Mouse (Mus musculus) olfactory bulb, adult 2 months (tissue): ENCODE results near the gene Gm45208.

Source experiments
- CTCF ChIP-seq: fragments of 200-500 bp; IDR thresholded peaks from 2 replicates; pipeline ENCODE4 v1.5.1; 2012; ENCODE audit warnings: low read depth, mild to moderate bottlenecking, low read length, moderate library complexity; ENCODE audit not compliant: insufficient read depth
- POLR2A ChIP-seq: fragments of 200-500 bp; IDR thresholded peaks from 2 replicates; pipeline ENCODE4 v1.6.1; 2012; ENCODE audit warnings: mild to moderate bottlenecking, low read depth, low read length, moderate library complexity; ENCODE audit not compliant: insufficient read depth

GRCm38 (mm10) chrX:7745429-7745828 lies 23.4 kb downstream of the Gm45208 start:
- TF ChIP-seq POLR2A (no peak), CTCF (no peak)
